Mouse (Mus musculus) frontal cortex, adult (tissue): ENCODE data around the gene Pigb.

ENCODE experiments used
- ATAC-seq: cut with Nextera tagmentation; 2 replicates; pipeline ENCODE4 v1.9.2; 2017; ENCODE audit warnings: mild to moderate bottlenecking, moderate library complexity, mixed read lengths; ENCODE audit not compliant: low TSS enrichment

Gene Pigb

DNA sequence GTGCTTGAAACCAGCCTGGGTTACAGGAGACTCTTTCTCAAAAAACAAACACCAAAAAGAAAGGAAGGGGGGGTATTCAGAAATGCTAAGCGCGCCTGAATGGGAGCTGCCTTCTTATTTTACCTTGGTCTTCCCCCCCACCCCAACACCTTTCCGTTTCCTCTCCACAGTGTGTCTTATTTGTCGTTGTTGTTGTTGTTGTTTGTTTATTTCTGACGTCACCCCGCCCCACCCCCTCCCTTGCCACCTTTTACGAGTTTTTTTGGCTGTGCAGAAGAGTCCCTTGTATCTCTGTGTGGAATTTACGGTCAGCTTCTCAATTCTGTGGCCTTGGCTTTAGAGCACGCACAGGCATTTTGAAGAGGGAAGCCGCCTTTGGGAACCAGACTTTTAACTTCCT, 5.5 kb upstream of the Pigb start:
- ATAC-seq: no peak

DNA sequence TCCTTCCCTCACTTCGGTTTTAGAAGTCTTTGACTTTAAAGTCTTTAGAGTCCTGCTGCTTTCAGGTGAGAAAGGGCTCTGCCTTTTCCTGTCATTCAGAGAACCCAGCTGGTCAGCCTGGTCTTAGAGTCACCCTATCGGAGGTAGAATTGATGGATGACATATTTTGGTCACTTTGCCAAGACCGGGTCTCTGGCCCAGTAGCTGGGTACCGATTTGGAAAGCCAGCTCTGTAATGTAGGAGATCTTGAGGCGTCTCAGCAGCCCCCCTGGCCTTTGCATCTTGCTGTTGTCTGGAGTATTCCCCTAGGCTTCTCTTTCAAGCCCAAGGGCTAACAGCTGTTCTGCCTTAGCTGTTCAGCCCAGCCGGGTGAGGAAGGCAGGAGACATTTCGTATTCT, 5.0 kb upstream of the Pigb start:
- peak; percentile 22; the same call in 1 of the 2 replicates for ATAC-seq

DNA sequence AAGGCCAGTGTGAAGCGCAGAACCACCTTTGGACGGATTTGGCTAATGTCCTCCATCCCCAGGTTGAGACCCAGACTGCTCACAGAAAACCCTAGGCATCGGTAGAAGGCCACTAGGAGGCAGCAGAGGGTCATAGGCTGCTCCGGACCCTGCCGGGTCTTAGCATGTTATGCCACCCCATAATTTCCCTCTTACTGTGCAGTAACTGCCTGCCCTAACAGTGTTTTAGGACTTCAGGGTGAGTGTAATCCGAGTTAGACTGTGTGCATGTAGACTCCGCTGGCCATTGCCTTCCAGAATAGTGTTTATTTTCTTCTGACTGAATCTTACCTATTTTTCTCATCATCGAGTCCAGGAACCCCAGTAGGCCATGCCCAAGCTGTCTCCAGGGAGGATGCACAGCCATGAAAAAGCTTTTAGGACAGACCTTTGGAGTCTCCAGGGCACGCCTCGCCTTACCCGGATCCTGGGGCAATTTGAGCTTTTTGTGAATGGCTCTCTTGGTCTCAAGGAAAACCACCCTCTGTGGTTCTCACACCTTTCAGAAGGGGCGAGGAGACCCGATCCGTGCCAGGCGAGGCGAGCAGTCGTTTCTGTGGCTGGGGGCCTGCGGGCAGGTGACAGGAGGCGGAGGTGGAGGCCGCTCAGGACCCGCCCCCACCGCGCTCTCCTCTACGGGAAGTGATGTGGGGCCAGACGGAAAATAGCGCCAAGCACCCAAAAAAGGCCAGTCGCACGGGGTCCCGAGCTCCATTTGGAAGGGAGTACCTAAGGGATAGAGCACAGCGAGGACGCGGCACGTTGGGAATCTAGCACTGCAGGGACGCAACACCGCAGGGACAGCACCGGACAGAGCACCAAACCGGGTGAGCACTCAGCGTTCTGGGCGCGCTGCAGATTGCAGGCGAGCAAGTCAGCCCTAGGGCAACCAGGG, 4.2 kb upstream of the Pigb start, which contains the start of gene Rab27a:
TSS of gene Rab27a (plus strand) at position 709 of the 934 bp plus-strand sequence.
- ATAC-seq: peak; percentile 76

DNA sequence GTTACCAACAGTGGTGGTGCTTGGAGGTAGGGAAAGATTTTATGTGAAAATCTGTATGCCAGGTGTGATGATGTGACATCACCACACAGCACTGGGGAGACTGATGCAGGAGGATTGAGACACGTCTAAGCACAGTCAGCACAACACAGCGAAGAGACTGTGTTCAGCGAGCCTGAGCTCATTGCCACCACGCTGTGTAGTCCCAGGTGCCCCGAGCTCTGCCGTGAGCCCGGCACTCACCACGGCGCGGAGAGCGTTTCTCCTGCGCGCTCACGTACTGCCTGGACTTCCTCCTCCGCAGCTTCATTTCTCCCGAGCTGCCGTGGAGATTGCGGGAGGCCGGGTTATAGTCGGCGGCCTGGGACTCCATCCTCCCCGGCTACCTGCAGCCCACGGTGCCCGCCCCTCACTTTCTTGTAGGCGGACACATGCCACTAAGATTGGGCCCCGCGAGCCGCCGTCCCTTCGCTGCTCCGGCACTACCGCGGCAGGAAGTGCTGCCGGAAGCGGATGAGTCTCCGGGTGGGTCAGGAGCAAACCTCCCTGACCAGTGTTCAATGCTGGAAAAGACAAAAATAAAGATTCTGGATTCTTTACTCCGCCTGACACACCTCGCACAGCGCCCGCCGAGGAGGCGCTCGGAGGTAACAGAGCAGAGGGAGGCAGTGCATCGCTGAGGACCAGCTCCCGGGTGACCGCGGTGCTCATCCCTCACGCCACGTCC, 794 bp downstream of the Pigb start:
- peak; percentile 84 for ATAC-seq

DNA sequence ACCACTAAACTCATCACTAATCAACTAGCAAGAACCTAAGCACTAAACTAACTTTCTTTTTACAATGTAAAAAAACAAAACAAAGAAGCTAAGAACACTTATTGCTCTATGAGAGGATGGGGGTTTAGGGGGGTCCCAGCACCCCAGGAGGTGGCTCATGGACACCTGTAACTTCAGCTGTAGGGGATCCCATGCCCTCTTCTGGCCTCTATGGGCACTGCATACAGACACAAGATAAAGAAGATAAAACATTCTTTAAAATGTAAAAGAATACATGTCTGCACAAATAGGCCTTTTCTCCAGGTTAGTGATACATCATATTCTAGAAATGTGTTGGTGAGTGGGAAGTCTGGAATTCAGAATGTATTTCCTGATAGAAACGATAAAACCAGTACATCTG, 6.8 kb downstream of the Pigb start:
- ATAC-seq: no peak

DNA sequence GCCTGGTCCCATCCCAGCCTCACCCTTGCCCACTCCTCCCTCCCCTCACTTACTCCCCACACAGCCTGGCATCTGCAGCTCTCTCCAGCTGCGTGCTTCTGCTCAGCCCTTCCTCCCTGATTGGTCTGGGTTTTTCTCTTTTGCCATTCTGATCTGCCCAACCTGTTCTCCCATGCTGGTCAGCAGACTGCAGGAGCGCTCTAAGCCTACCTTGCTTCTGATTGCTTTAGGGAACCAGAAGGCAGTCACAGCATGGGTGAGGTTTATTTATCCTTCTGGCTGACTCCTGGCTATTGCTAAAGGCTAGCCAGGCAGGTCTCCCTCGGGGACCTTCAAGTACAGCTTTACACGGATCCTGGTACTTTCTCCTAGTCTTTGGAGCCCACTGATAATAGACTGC, 8.8 kb downstream of the Pigb start:
- no peak for ATAC-seq

DNA sequence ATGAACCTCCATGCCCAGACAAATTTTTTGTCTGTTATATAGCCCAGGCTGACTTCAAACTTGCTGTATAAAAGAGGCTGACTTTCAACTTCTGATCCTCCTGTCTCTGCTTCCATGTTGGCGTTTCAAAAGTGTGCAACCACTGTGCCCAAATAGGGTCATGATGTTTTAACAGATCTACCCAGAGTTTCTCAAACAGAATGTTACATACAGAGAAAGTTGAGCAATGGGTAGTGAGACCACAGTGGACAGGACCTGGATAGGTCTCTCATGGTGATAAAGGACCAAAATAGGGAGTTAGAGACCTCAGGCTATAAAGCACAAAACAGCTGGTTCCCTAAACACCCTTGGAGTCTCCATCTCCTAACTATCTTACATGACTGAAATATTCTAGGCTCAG, 9.7 kb downstream of the Pigb start:
- no peak for ATAC-seq

DNA sequence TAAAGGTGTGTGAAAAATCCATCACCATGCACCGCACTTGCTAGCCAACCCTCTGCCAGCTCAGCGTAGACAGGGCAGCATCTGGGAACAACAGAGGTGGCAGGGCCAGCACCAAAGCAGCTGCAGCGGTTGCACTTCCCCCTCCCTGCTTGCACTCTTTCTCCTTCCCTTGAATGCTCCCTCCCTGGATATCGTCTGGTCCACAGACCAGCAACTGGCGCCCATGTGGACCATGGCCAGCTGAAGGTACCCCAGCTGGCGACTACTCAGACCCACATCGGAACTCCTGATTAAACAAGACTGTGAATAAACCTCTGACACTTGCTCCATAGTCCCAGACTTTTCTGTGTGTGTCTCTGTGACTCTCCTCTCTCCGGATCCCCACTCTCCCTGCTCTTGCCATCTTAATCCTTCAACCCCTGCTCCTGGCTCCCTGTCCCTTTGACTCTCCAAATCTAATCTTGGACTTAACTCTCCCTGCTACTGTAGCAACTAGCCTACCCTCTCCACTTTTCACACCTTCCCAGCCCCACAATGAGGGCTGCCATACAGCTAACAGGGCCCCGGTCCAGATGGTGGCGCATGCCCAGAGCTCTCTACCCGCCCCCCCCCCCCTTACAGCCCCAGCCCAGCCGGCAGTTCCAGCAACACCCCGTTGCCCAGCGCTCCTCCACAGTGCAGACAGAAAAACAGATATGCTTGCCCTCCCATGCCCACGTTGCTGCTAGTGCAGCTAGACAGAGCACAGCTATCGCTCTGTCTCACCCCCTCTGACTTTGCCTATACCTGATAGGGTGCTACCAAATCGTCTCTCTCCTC, 14.2 kb downstream of the Pigb start:
- peak; percentile 75 for ATAC-seq

DNA sequence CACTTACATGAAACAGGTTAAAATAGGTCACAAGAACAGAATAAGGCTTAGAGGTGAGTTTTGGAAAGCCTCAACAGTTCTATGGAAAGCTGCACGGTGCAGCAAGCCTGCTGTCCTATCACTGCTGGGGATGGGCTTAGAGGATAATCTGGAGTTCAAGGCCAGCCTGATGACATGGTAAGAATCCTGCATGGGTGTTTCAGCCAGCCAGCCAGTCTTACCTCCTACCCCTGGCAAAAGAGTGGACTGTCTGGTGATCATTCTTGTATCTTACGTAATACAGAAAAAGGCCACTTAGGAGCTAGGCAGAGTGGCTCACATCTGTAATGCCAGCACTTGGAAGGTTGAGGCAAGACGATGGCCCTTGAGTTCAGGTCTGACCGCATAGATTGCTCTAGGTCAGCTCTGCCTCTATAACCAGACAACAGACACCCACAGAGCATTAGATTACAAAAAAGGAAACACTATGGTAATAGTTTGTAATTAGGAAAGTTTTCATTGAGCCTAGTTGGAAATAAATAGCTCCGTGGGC, 19.5 kb downstream of the Pigb start:
- ATAC-seq: no peak

DNA sequence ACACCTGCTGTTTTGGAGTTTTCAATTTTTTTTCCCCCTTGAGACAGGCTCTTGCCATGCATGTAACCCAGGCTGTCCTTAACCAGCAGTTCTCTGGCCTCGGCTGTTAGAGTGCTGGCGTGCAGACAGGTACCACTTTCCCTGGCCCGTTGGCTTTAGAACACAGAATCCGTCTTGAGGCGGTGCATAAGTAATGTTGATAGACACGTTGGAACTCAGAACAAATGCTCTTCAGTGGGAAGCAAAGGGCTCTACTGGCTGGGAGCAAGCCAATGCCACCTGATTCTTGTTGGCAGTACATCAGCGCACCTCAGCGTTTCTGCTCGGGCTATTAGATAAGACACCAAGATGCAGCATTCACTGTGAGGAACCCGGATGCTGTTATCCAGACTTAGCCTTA, 20.3 kb downstream of the Pigb start:
- ATAC-seq: no peak

DNA sequence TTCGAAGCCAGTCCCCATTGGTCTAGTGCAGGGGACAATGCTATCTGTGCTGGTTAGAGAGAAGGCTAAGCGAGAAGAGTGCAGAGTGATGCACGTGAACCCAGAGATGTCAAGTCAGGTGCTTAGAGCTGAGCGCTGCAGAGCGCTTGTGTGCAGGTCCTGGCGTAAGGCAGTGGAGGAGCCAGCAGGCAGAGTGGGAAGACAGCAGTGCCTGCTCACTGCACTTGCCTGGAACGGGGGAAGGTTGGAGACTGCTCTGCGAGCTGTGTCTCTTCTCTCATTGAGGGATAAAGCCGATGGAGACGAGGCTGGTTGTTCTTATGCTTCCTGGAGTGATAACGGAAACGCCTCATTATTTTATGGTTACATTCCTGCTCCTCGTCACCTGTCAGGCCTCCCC, 25.5 kb downstream of the Pigb start:
- ATAC-seq: peak; percentile 84

DNA sequence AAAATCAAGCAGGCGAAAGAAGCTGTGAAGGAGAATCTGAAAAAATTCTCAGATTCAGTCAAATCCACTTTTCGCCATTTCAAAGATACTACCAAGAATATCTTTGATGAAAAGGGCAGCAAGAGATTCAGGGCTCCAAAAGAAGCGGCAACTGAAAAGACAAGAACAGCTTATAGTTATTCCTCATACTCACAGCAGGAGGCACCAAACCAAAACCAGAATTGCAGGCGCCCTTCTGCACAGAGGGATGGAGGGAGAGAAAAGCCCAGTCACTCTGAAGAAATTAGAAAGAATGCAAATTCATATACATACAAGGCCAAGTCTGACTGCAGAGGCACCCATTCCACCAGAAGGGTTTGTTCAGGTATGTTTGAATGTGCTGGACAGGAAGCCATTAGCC, 27.5 kb downstream of the Pigb start:
- ATAC-seq: peak; percentile 50; the same call in 1 of the 2 replicates

DNA sequence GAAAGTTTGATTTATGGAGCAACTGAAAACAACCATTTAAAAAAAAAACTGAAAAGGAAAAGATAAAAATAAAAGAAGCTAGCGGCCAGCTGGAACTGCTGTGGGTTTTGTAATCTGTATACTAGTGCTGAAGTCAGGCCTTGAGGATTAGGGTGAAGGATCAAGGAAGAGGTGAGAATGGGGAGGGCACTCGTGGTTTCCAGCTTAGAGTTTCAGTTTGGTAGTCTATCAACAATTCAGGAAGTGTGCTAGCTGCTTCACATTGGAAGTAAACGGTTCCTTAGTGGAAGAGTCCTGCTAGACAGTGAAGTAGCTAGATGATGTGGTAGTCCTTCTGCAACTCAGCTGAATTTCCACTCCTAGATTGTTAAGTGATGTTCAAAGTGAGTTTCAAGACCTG, 31.8 kb downstream of the Pigb start:
- ATAC-seq: no peak

DNA sequence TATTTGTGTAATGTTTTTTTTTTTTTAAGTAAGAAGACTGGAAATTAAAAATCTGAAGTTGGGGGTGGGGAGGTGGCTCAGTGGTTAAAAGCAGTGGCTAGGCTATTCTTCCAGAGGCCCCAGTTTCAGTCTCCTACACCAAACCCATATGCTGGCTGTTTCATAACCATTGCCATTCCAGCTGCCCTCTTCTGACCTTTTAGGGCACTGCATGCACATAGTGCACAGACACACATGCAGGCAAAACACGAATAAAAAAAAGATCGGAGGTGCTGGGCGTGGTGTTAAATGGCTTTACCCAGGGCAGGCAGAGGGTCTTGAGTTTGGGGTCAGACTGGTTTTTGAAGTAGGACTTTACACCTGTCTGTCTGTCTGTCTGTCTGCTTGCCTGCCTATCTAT, 34.0 kb downstream of the Pigb start:
- no peak for ATAC-seq

DNA sequence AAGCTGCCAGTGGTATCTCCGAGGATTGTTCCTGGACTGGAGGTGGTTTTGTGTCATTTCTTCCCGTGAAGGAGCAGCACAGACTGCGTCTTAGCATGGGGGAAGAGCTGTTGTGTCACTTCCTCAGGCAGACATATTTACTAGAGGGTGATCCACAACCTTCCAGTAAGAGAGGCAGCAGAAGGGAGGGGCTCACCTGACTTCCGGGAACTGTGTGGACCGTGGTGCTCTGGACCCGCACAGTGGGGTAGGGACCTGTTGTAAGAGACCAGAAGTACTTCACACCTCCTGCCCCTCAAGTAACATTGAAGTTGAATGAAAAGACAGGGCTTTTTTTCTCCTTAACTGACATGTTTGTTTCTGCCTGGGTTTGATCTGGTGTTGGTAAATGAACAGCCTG, 35.1 kb downstream of the Pigb start:
- no peak for ATAC-seq

DNA sequence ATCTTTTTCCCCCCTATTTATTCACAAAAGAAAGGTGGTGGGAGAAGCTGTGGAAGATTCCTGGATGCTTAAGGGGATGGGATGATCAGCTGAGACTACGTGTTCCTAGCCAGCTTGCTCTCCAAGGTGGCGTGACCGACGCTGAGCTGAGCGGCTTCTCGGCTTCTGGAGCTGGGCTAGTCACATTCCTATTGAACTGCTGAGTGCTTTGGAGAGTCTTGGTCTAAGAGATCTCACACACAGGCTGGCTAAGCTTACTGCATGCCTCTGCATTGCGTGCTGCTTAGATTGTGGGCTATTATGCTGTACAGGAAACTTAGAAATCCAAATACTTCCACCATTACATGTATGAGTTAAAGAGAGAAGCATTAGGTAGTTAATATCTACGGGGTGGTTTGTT, 36.1 kb downstream of the Pigb start:
- ATAC-seq: no peak

DNA sequence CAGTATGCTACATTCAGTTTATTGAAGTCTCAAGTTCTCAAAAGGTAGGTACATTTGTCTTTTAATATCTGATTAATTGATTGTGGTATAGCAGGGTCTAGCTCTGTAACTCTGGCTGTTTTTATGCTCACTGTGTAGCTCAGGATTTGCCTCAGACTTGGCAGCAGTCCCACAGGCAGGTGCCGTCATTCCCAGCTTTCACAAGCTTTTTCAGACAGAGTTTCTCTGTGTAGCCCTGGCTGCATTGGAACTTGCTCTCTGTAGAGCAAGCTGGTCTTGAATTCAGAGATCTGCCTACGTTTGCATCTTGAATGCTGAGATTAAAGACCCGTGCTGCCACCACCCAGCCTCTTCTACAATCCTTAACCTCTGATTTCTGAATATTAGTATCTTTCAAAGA, 38.0 kb downstream of the Pigb start:
- no peak for ATAC-seq

DNA sequence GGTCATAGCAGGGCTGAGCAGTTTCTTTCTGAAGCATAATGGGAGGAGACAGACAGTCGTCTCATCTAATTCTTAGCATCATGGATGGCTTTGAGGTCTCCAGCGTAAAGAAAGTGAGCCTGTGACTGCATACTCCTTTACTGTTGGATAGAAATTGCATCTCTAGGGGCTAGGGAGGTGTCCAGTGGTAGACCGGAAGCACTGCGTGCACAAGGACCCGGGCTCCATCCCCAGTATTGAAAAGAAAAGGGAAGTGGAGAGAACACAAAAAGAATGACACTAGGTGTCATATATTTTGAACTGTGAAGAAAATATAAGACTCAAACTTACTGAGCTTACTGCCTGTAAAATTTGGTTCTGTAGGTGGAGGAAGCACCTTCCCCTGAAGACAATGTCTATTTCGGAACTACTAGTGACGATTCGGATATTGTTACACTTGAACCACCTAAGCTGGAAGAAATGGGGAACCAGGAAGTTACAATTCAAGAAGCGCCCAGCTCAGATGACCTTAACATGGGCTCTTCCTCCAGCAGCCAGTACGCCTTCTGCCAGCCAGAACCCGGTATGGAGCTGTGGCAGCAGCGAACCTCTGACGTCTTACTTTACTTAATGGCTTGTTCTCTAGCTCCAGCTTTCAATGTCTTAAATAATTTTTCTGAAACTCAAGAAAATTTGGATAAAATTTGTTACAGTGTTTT, 38.7 kb downstream of the Pigb start:
- ATAC-seq: no peak

DNA sequence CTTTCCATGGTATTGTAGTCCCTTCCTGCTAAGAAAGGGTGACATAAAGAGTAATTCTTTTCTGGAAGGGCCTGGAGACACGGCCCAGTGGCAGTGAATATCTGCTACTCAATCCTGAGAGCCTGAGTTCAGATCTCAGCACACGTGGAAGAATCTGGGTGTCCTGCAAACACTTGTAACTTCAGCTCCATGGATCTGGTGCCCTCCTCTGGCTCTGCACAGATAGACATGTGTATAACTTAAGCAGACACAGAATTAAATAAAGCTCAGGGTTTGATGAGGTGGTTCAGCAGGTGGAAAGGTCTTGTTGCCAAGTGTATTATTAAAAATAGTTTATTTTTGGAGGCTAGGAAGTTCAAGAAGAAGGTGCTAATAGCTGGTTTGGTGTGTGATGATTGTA, 39.7 kb downstream of the Pigb start:
- no peak for ATAC-seq

DNA sequence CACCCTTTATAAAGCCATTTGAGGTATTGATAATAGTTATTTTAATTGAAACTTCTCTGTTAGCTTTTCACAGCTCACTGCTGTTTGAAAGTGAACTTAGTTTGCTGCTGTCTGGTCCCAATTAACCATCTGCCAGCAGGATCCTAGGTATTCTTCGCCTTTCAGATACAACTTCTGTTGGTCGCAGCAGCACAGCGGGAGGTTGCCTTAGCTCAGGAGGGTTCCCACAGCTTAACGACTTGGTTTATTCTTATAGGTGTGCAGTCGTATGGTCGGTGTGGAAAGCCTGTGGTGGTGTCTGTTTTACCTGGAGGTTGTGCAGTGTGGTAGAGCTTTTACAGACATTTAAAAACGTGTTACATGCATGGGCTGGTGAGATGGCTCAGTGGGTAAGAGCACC, 43.4 kb downstream of the Pigb start:
- no peak for ATAC-seq

DNA sequence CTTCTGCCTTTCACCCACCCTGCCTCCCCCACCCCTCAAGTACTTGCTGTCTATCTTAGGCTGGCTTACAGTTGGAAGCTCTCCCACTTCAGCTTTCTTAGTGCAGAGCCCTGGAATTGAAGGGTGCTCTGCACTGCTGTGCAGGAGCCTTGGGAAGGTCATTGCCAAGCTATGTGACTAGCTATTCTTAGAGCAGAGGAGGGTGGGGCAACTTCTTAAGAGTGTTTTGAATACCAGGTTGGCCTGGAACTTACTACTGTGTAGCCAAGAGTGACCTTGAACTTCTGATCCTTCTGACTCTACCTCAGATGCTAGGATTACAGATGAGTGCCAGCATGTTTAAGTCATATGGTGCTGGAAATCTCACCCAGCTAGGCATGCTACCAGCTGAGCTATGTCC, 44.0 kb downstream of the Pigb start:
- ATAC-seq: no peak
